Mouse (Mus musculus) neural tube, embryonic 11.5 days (tissue): ENCODE data around the gene Amh. TPM values are rescaled to one million over a fixed set of nuclear protein-coding genes. Genes with fewer than 3 reads are reported as not detected.

ENCODE experiments used
- microRNA counts: library from miRNA; unstranded; fragments of <30 nt; microRNA quantifications from one replicate; lab custom pipeline; 2015
- microRNA-seq: library from miRNA; unstranded; fragments of <30 nt; microRNA quantifications from one replicate; pipeline ENCODE4, GENCODE M21; 2016
- polyA plus RNA-seq: library from polyadenylated mRNA; unstranded; fragments of >200 nt; fragmentation: Nextera tagmentation; extraction: Ambion mirVana; gene quantifications from 2 replicates; pipeline ENCODE4 v1.2.1, GENCODE M21; 2014

Amh gene
- polyA plus RNA-seq, 1 experiment from 2014 or later = not detected

MicroRNAs within 50 kb of the gene (microRNA counts, 519-probe panel; counts per million panel counts)
- microRNA mmu-miR-1982 (lab: Ali Mortazavi, UCI) = 171 counts per million, percentile 57 among the panel's probes with 10 or more counts

Small RNA genes lying within 50 kb of the gene (microRNA-seq; reads per million reads assigned to microRNA genes)
- gene Mir1982 = 3.6 reads per million, percentile 7 among the genes with 10 or more reads in this experiment

Other genes with a start within 250 kb of the Amh start
- gene Rexo1, start 243.7 kb upstream of the Amh start, polyA plus RNA-seq = 30.7 and 31.4 TPM in 2 replicates
- gene Klf16, start 227.9 kb upstream of the Amh start, polyA plus RNA-seq = 4.5 and 5.5 TPM in 2 replicates
- gene Abhd17a, start 214.9 kb upstream of the Amh start, polyA plus RNA-seq = 119 and 120 TPM in 2 replicates
- gene Scamp4, start 202.4 kb upstream of the Amh start, polyA plus RNA-seq = 72.1 and 77.7 TPM in 2 replicates
- 8.0 and 10.9 TPM in 2 replicates for gene Adat3, start 202.4 kb upstream of the Amh start, polyA plus RNA-seq
- gene Gm49322, start 199.2 kb upstream of the Amh start, polyA plus RNA-seq = 2.4 and 3.1 TPM in 2 replicates
- gene Csnk1g2, start 182.4 kb upstream of the Amh start, polyA plus RNA-seq = 117 TPM in 2 replicates
- gene Btbd2, start 148.2 kb upstream of the Amh start, polyA plus RNA-seq = 71.1 and 78.8 TPM in 2 replicates
- gene Mknk2, start 127.1 kb upstream of the Amh start, polyA plus RNA-seq = 79.5 and 85.5 TPM in 2 replicates
- 58.9 and 60.3 TPM in 2 replicates for gene Mob3a, start 103.3 kb upstream of the Amh start, polyA plus RNA-seq
- gene Izumo4, start 103.1 kb upstream of the Amh start, polyA plus RNA-seq = 10.6 and 11.5 TPM in 2 replicates
- 69.3 and 79.1 TPM in 2 replicates for gene Ap3d1, start 63.0 kb upstream of the Amh start, polyA plus RNA-seq
- 23.9 and 24.3 TPM in 2 replicates for gene Dot1l, start 50.0 kb upstream of the Amh start, polyA plus RNA-seq
- gene Sf3a2, start 7.0 kb upstream of the Amh start, polyA plus RNA-seq = 96.6 and 101 TPM in 2 replicates
- gene Plekhj1, start 6.6 kb upstream of the Amh start, polyA plus RNA-seq = 150 and 153 TPM in 2 replicates
- 1.6 and 1.9 TPM in 2 replicates for gene Jsrp1, start 8.3 kb downstream of the Amh start, polyA plus RNA-seq
- gene Oaz1, start 21.4 kb downstream of the Amh start, polyA plus RNA-seq = 1,810 and 1,847 TPM in 2 replicates
- gene Lingo3, start 38.8 kb downstream of the Amh start, polyA plus RNA-seq = 0.40 and 0.66 TPM in 2 replicates
- gene Lsm7, start 50.0 kb downstream of the Amh start, polyA plus RNA-seq = 305 and 307 TPM in 2 replicates
- gene Sppl2b, start 50.0 kb downstream of the Amh start, polyA plus RNA-seq = 31.2 and 34.2 TPM in 2 replicates
- 0.08 and 0.11 TPM in 2 replicates for gene Tmprss9, start 66.6 kb downstream of the Amh start, polyA plus RNA-seq
- gene Timm13, start 95.7 kb downstream of the Amh start, polyA plus RNA-seq = 312 and 323 TPM in 2 replicates
- gene Lmnb2, start 113.0 kb downstream of the Amh start, polyA plus RNA-seq = 23.0 and 27.9 TPM in 2 replicates
- gene Gadd45b, start 124.8 kb downstream of the Amh start, polyA plus RNA-seq = 7.9 and 8.5 TPM in 2 replicates
- 8.1 and 9.4 TPM in 2 replicates for gene Gng7, start 209.7 kb downstream of the Amh start, polyA plus RNA-seq
- 4.2 and 4.7 TPM in 2 replicates for gene Diras1, start 220.4 kb downstream of the Amh start, polyA plus RNA-seq
- gene Slc39a3, start 232.2 kb downstream of the Amh start, polyA plus RNA-seq = 13.3 and 14.5 TPM in 2 replicates